Mouse (Mus musculus) limb, embryonic 10.5 days (tissue): ENCODE measurements around the gene Mrpl38. TPM values are rescaled to one million over a fixed set of nuclear protein-coding genes. Genes with fewer than 3 reads are reported as not detected.

Source experiments
- DNase-seq: peaks from one replicate; pipeline ENCODE4 v3.0.0-alpha.2; 2017; ENCODE audit warnings: low spot score
- H3K27ac ChIP-seq: fragments of 300-500 bp; sonication (generic); 2 replicates; pipeline ENCODE4 v1.5.1; 2016; ENCODE audit warnings: mild to moderate bottlenecking
- H3K27me3 ChIP-seq: fragments of 300-500 bp; sonication (generic); 2 replicates; pipeline ENCODE4 v1.6.1; 2016; ENCODE audit warnings: low read depth, mild to moderate bottlenecking; ENCODE audit not compliant: poor library complexity, severe bottlenecking
- H3K36me3 ChIP-seq: fragments of 300-500 bp; sonication (generic); 2 replicates; pipeline ENCODE4 v1.6.1; 2016; ENCODE audit warnings: mild to moderate bottlenecking, moderate library complexity
- H3K4me1 ChIP-seq: fragments of 300-500 bp; sonication (generic); 2 replicates; pipeline ENCODE4 v1.6.1; 2016
- H3K4me3 ChIP-seq: fragments of 300-500 bp; sonication (generic); 2 replicates; pipeline ENCODE4 v1.5.1; 2016; ENCODE audit warnings: mild to moderate bottlenecking, moderate library complexity
- H3K9me3 ChIP-seq: fragments of 300-500 bp; sonication (generic); replicated peaks from 2 replicates; pipeline ENCODE4 v1.6.1; 2016; ENCODE audit warnings: mild to moderate bottlenecking
- WGBS: fragments of 180-500 bp; shearing (Covaris S2); methylation state at CpG from one replicate; pipeline ENCODE4 v1.1.7; 2016; 5-methylcytosine and 5-hydroxymethylcytosine counted together
- polyA plus RNA-seq: library from polyadenylated mRNA; unstranded; fragments of >200 nt; fragmentation: Nextera tagmentation; extraction: Ambion mirVana; gene quantifications from 2 replicates; pipeline ENCODE4 v1.2.1, GENCODE M21; 2016

Gene Mrpl38
- polyA plus RNA-seq, 1 experiment from 2014 or later = 116 TPM

DNA sequence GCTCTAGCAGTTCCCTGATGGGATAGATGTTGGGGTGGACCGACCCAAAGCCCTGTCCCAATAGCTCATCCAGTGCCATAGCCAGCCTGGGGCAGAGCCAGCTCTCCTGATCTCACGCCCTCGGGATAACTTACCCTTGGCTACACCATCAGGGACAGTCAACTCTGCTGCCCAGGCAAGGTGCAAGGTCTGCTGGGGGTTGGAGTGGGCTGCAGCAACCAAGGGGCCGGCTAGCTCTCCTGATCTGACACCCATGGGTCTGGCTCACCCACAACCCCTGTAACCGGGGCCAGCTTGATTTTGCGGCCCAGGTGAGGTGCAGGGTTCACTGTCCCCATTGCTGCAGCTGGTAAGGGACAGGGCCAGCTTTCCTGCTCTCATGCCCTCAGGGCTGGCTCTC lies 47.1 kb downstream of the Mrpl38 start:
- H3K27me3 ChIP-seq = no peaks in the 10 kb centered on the region
- H3K4me3 ChIP-seq = no peak overlapping the region
- no peaks in the 10 kb centered on the region for H3K36me3 ChIP-seq
- no peak overlapping the region for H3K27ac ChIP-seq
- no peaks in the 10 kb centered on the region for H3K9me3 ChIP-seq
- H3K4me1 ChIP-seq = peaks cover 13% of the 10 kb centered on the region
- WGBS = 87% methylated on average over 6 of the region's 6 CpGs
- DNase-seq = no peak

DNA sequence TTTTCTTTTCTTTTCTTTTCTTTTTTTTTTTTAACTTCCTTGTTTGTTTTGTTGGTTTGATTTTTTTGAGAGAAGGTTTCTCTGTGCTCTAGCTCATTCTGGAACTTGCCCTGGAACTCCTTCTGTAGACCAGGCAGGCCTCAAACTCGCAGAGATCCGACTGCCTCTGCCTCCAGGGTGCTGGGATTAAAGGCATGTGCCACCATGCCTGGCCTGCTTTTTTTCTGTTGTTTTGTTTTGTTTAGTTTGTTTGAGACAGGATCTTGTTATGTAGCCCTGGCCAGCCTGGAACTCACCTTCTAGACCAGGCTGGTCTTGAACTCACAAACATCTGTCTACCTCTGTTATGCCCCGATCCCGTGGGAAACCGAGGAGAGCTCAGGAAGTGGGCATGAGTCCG lies 49.1 kb downstream of the Mrpl38 start:
- peaks cover 26% of the 10 kb centered on the region for H3K4me1 ChIP-seq
- 94% methylated on average over 6 of the region's 6 CpGs for WGBS
- H3K4me3 ChIP-seq = no peak overlapping the region
- no peak overlapping the region for H3K27ac ChIP-seq
- H3K9me3 ChIP-seq = no peaks in the 10 kb centered on the region
- H3K27me3 ChIP-seq = no peaks in the 10 kb centered on the region
- DNase-seq = no peak
- H3K36me3 ChIP-seq = peaks cover 5% of the 10 kb centered on the region; the same call in 1 of the 2 replicates

DNA sequence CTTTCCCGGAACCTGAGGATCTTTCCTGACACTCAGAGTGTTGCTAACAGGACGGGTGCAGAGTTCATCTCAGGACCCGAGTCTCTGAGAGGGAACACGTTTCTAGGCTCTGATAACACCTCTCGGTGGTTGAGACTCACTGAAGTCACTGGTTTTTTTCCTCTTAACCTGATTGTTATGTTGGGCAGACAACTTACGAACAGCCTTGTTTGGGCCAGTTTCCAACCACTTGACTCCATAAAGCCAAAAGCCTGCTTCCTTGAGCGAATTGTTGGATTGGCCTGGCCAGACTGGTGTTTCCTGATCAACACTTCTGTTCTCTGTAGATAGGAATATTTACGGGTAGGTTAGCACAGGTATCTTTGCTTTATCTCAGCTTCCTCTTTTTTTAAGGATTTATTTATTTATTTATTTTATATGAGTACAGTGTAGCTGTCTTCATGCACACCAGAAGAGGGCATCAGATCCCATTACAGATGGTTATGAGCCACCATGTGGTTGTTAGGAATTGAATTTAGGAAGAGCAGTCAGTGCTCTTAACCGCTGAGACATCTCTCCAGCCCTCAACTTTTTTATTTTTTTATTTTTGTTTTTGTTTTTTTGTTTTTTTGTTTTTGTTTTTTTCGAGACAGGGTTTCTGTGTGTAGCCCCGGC lies 49.8 kb downstream of the Mrpl38 start:
- H3K27me3 ChIP-seq = no peaks in the 10 kb centered on the region
- peaks cover 9% of the 10 kb centered on the region for H3K36me3 ChIP-seq
- DNase-seq = no peak
- H3K9me3 ChIP-seq = no peaks in the 10 kb centered on the region
- 84% methylated on average over 11 of the region's 11 CpGs for WGBS
- H3K4me1 ChIP-seq = peaks cover 26% of the 10 kb centered on the region
- no peak overlapping the region for H3K4me3 ChIP-seq
- no peak overlapping the region for H3K27ac ChIP-seq

- Histone ChIP-seq H3K27me3 (no peaks in the 10 kb centered on the region), H3K9me3 (no peaks in the 10 kb centered on the region), H3K4me1 (peaks cover 26% of the 10 kb centered on the region), H3K36me3 (peaks cover 16% of the 10 kb centered on the region), H3K27ac (0 out of 2 replicates have a peak overlapping the region, but pooled peaks have one; percentile 88), H3K4me3 (no peak overlapping the region)
- WGBS = 90% methylated on average over 8 of the region's 8 CpGs
- no peak for DNase-seq
These were observed 50.5 kb downstream of the Mrpl38 start for GRCm38 (mm10) chr11:116088188-116088587.

DNA sequence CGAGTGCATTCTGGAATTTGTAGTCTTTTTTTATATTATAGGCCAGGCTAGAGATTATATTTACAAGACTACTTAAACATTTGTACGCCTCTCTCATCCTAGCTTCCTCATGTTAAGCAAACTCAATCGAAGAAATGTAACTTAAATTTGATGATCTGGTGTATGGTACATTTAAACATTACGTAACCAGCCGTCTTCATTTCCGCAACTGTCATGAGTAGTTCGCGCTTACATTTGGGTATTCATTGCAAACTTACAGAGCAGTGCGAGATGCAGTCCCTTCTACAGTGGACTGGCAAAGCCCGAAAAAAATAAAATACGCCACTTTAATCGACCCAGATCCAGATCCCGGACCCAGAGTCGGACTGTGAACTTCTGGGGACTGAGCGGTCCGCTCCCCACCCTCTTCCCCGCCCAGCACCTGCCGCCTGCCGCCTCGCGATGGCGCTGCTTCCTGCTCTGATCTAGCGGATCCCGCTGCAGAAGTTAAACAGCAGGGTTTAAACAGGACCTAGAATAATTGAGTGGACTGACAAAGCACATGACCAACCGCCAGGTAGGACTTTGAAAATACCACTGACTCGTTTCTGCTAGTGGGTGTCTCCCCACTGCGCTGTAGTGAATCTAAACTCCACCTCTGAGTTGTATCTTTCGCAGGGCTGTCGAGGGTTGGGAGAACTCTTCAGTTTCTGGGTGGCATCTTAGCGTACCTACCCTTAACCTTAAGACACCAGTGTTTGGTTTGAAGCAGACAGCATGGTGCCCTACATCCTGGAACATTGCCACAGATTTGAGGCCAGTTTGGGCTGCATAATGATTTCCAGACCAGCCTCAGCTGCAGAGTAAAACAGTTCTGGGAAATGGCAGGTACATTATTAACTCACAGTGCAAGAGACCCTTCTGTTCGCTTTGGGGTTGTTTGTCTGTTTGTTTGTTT lies 51.2 kb downstream of the Mrpl38 start:
- 5% methylated on average over 31 of the region's 31 CpGs for WGBS
- peaks cover 26% of the 10 kb centered on the region for H3K4me1 ChIP-seq
- no peaks in the 10 kb centered on the region for H3K27me3 ChIP-seq
- H3K27ac ChIP-seq = peak overlapping the region; percentile 88
- DNase-seq = peak; percentile 91
- no peaks in the 10 kb centered on the region for H3K9me3 ChIP-seq
- peak overlapping the region; percentile 66 for H3K4me3 ChIP-seq
- H3K36me3 ChIP-seq = peaks cover 22% of the 10 kb centered on the region

DNA sequence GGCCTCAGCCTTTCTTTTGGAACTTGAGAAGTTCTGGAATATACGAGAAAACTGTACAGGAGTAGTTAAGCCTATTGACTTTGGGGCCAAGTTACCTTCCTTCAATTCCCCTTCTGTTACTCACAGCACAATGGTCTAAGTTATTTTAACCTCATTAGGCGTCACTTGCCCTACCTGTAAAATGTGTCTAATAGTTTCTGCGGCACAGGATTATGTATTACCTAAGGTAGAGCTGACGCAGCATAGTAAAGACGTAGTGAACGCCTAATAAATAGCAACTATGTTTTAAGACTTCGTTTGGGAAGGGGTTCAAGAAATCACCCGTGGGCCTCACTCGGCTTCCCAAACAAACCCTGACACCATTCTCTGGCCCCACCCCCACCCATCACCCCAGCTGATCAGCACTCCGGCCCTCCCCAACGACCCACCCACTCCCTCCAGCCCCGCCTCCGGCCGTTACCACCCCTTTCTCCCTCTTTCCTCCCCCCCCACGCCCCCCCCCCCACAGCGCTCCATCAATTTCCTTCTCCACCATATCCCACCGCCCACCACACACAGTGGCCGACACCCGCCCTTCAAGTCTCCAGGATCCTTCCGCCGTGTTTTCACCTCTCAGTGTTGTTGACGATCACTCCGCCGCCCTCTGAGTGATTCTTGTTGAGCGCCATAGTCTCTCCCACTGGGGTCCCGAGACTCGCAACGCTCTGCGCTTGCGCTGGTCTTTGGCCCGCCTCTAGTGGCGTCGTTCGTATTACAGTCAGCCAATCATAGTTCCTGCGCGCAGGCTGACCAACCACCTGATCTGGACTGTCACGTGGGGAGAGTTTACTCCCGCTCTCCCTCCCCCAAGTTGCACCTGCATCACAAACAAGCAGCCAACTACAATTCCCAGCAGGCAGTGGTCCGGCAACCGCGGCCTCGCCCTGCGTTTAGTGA lies 52.1 kb downstream of the Mrpl38 start, which contains the start of gene Wbp2:
TSS of gene Wbp2 (minus strand) at position 738 of the 936 bp plus-strand sequence.
- H3K27me3 ChIP-seq = no peaks in the 10 kb centered on the region
- H3K4me3 ChIP-seq = peak within 1 kb of the TSS; percentile 66
- no peaks in the 10 kb centered on the region for H3K9me3 ChIP-seq
- H3K36me3 ChIP-seq = peaks cover 31% of the 10 kb centered on the region
- H3K27ac ChIP-seq = peak within 1 kb of the TSS; percentile 88
- peaks cover 26% of the 10 kb centered on the region for H3K4me1 ChIP-seq
- DNase-seq = peak; percentile 97
- WGBS = 6% methylated on average over 41 of the region's 43 CpGs

DNA sequence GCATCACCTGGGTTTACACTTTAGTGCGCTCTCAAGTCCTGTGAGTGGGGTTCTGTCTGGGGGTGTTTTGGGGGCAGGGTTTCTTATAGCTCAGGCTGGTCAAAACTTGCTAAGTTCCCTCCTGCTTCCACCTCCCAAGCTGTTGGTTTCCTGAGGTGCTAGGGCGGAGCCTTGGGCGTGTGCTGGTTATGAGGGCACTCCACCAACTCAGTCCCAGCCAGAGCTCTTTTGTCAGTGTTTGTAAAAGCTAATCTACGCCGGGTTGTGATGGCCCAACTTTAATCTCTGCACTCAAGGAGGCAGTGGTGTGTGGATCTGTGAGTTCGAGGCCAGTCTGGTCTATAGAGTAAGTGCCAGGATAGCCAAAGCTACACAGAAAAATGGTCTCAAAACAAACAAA lies 54.5 kb downstream of the Mrpl38 start:
- Histone ChIP-seq H3K27me3 (no peaks in the 10 kb centered on the region), H3K4me3 (no peak overlapping the region), H3K36me3 (peaks cover 55% of the 10 kb centered on the region), H3K4me1 (peaks cover 36% of the 10 kb centered on the region), H3K9me3 (no peaks in the 10 kb centered on the region), H3K27ac (no peak overlapping the region)
- no peak for DNase-seq
- 91% methylated on average over 6 of the region's 6 CpGs for WGBS

- 93% methylated on average over 14 of the region's 14 CpGs for WGBS
- H3K4me3 ChIP-seq = no peak overlapping the region
- H3K36me3 ChIP-seq = peaks cover 60% of the 10 kb centered on the region
- no peaks in the 10 kb centered on the region for H3K9me3 ChIP-seq
- peaks cover 41% of the 10 kb centered on the region for H3K4me1 ChIP-seq
- DNase-seq = no peak
- H3K27me3 ChIP-seq = no peaks in the 10 kb centered on the region
- no peak overlapping the region for H3K27ac ChIP-seq
These were observed 55.5 kb downstream of the Mrpl38 start for GRCm38 (mm10) chr11:116083096-116083672.

Other genes with a start within 250 kb of the Mrpl38 start
- 1.7 and 2.0 TPM in 2 replicates for gene Smim5, start 238.9 kb downstream of the Mrpl38 start, polyA plus RNA-seq
- gene Smim6, start 226.9 kb downstream of the Mrpl38 start, polyA plus RNA-seq = 1.0 and 1.1 TPM in 2 replicates
- gene Sap30bp, start 205.6 kb downstream of the Mrpl38 start, polyA plus RNA-seq = 47.9 and 52.2 TPM in 2 replicates
- gene Recql5, start 205.4 kb downstream of the Mrpl38 start, polyA plus RNA-seq = 30.4 and 34.6 TPM in 2 replicates
- 0.90 and 1.6 TPM in 2 replicates for gene Itgb4, start 164.2 kb downstream of the Mrpl38 start, polyA plus RNA-seq
- gene Galk1, start 126.1 kb downstream of the Mrpl38 start, polyA plus RNA-seq = 243 and 283 TPM in 2 replicates
- gene H3f3b, start 110.9 kb downstream of the Mrpl38 start, polyA plus RNA-seq = 1,754 and 1,985 TPM in 2 replicates
- gene Unk, start 108.5 kb downstream of the Mrpl38 start, polyA plus RNA-seq = 46.1 and 53.2 TPM in 2 replicates
- gene Unc13d, start 60.9 kb downstream of the Mrpl38 start, polyA plus RNA-seq = 2.4 and 3.7 TPM in 2 replicates
- gene Wbp2, start 51.9 kb downstream of the Mrpl38 start, polyA plus RNA-seq = 54.8 and 56.9 TPM in 2 replicates
- 3.2 and 4.9 TPM in 2 replicates for gene Trim47, start 11.7 kb downstream of the Mrpl38 start, polyA plus RNA-seq
- 1.9 and 2.1 TPM in 2 replicates for gene Trim65, start 7.7 kb downstream of the Mrpl38 start, polyA plus RNA-seq
- 51.7 and 56.8 TPM in 2 replicates for gene Fbf1, start 29.3 kb upstream of the Mrpl38 start, polyA plus RNA-seq
- gene Ten1, start 60.0 kb upstream of the Mrpl38 start, polyA plus RNA-seq = 61.5 and 65.4 TPM in 2 replicates
- gene Acox1, start 60.2 kb upstream of the Mrpl38 start, polyA plus RNA-seq = 13.0 and 16.7 TPM in 2 replicates
- 1.4 and 1.7 TPM in 2 replicates for gene Evpl, start 99.2 kb upstream of the Mrpl38 start, polyA plus RNA-seq
- 121 and 123 TPM in 2 replicates for gene Srp68, start 135.3 kb upstream of the Mrpl38 start, polyA plus RNA-seq
- gene Galr2, start 142.1 kb upstream of the Mrpl38 start, polyA plus RNA-seq = 0.11 TPM in 1 of 2 replicates, not detected in the other
- gene Exoc7, start 168.4 kb upstream of the Mrpl38 start, polyA plus RNA-seq = 55.1 and 64.8 TPM in 2 replicates
- 0.68 and 1.5 TPM in 2 replicates for gene Foxj1, start 196.5 kb upstream of the Mrpl38 start, polyA plus RNA-seq